Mouse (Mus musculus) G1E (cell line): ENCODE data around the gene Tusc2. TPM values are rescaled to one million over a fixed set of nuclear protein-coding genes. Genes with fewer than 3 reads are reported as not detected.

Experiments used
- ATAC-seq: 2 replicates; pipeline ENCODE4 v1.8.0; 2016; ENCODE audit warnings: mild to moderate bottlenecking; ENCODE audit not compliant: insufficient number of reproducible peaks, poor library complexity, low FRiP score, severe bottlenecking; ENCODE audit errors: extremely low read depth
- DNase-seq: peaks from one replicate; pipeline ENCODE4 v3.0.0; 2012; ENCODE audit warnings: low spot score
- H3K27me3 ChIP-seq: 2 replicates; pipeline ENCODE4 v1.6.1; 2012; ENCODE audit warnings: mild to moderate bottlenecking, low read length, inconsistent platforms; ENCODE audit not compliant: insufficient read depth
- H3K36me3 ChIP-seq: replicated peaks from 2 replicates; pipeline ENCODE3; 2012; ENCODE audit warnings: mild to moderate bottlenecking, inconsistent platforms
- H3K4me1 ChIP-seq: 2 replicates; pipeline ENCODE4 v1.6.1; 2012; ENCODE audit warnings: low read depth, low read length, inconsistent platforms, mixed read lengths; ENCODE audit not compliant: insufficient read depth
- H3K4me3 ChIP-seq: 2 replicates; pipeline ENCODE4 v1.5.1; 2012; ENCODE audit warnings: low read depth, mild to moderate bottlenecking, inconsistent platforms, low read length, moderate library complexity, mixed read lengths
- H3K9me3 ChIP-seq: replicated peaks from 2 replicates; pipeline ENCODE4 v1.6.1; 2012; ENCODE audit warnings: inconsistent platforms
- CTCF ChIP-seq: IDR thresholded peaks from 2 replicates; pipeline ENCODE4 v1.5.1; 2012; ENCODE audit warnings: low read depth, low read length, inconsistent platforms, mixed read lengths
- GATA1 ChIP-seq: IDR thresholded peaks from 2 replicates; pipeline ENCODE4 v1.6.1; 2012; ENCODE audit warnings: borderline replicate concordance, low read length, inconsistent platforms, mixed read lengths
- GATA2 ChIP-seq: IDR thresholded peaks from 2 replicates; pipeline ENCODE4 v1.6.1; 2012; ENCODE audit warnings: low read depth, low read length, inconsistent platforms, borderline replicate concordance
- POLR2AphosphoS5 ChIP-seq: IDR thresholded peaks from 2 replicates; pipeline ENCODE4 v1.6.1; 2012; ENCODE audit warnings: low read depth, low read length, inconsistent platforms; ENCODE audit not compliant: insufficient replicate concordance
- TAL1 ChIP-seq: conservative IDR thresholded peaks from 2 replicates; pipeline ENCODE4 v1.6.1; 2012; ENCODE audit warnings: low read depth, low read length, inconsistent platforms, mixed read lengths
- polyA plus RNA-seq: library from polyadenylated mRNA; stranded (reverse); fragments of >175 nt; gene quantifications from 2 replicates; pipeline ENCODE4 v1.2.3, GENCODE M21; 2012
- total RNA-seq, 2 experiments: library from RNA; stranded (forward) in 1 of 2; stranded (reverse) in 1 of 2; fragments of 200-1000 nt in 1 of 2; fragments of >200 nt in 1 of 2; fragmentation: Nextera tagmentation in 1 of 2; gene quantifications; 2 replicates each; pipeline ENCODE4 v1.2.3; 2014 to 2017

Gene Tusc2
- total and polyA plus RNA-seq, 3 experiments, result 16.0 to 33.1 (median 24.4) TPM

GRCm38 (mm10) chr9:107607653-107608245 lies 44.7 kb downstream of the Tusc2 start:
- Histone ChIP-seq H3K9me3 (no peaks in the 10 kb centered on the region), H3K27me3 (peaks cover 58% of the 10 kb centered on the region), H3K4me3 (no peak overlapping the region), H3K4me1 (peaks cover 64% of the 10 kb centered on the region), H3K36me3 (no peaks in the 10 kb centered on the region)
- DNase-seq (no peak), ATAC-seq (no peak)
- TF ChIP-seq CTCF (no peak), TAL1 (no peak)

- TF ChIP-seq GATA1, result no peak
- TF ChIP-seq GATA2, result no peak
- no peak for TF ChIP-seq TAL1
- no peak for TF ChIP-seq POLR2AphosphoS5
- no peak for TF ChIP-seq CTCF
- Histone ChIP-seq H3K9me3 (no peaks in the 10 kb centered on the region), H3K27me3 (peaks cover 48% of the 10 kb centered on the region), H3K4me3 (no peak within 1 kb of the TSS), H3K4me1 (peaks cover 66% of the 10 kb centered on the region), H3K36me3 (peaks cover 4% of the 10 kb centered on the region)
- ATAC-seq (no peak), DNase-seq (no peak)
These were observed 45.8 kb downstream of the Tusc2 start, which contains the start of gene Sema3b for GRCm38 (mm10) chr9:107608741-107609432. TSS of gene Sema3b (minus strand) at chr9:107609229.

- H3K9me3 ChIP-seq, result no peaks in the 10 kb centered on the region
- peaks cover 9% of the 10 kb centered on the region for H3K36me3 ChIP-seq
- H3K4me3 ChIP-seq, result no peak overlapping the region
- H3K4me1 ChIP-seq, result peaks cover 66% of the 10 kb centered on the region
- DNase-seq (no peak), ATAC-seq (no peak)
- no peak for TF ChIP-seq TAL1
- TF ChIP-seq POLR2AphosphoS5, result no peak
- no peak for TF ChIP-seq GATA1
- no peak for TF ChIP-seq GATA2
- no peak for TF ChIP-seq CTCF
- H3K27me3 ChIP-seq, result peaks cover 43% of the 10 kb centered on the region
These were observed 46.4 kb downstream of the Tusc2 start for GRCm38 (mm10) chr9:107609433-107609830.

GRCm38 (mm10) chr9:107611456-107612190 lies 48.6 kb downstream of the Tusc2 start:
- H3K4me3 ChIP-seq, result peak overlapping the region; percentile 68; the same call in 1 of the 2 replicates
- H3K9me3 ChIP-seq, result no peaks in the 10 kb centered on the region
- TF ChIP-seq TAL1 (no peak), POLR2AphosphoS5 (no peak), CTCF (no peak), GATA1 (no peak), GATA2 (no peak)
- no peak for ATAC-seq
- H3K4me1 ChIP-seq, result peaks cover 51% of the 10 kb centered on the region
- DNase-seq, result no peak
- H3K27me3 ChIP-seq, result peaks cover 23% of the 10 kb centered on the region
- H3K36me3 ChIP-seq, result peaks cover 31% of the 10 kb centered on the region

GRCm38 (mm10) chr9:107612191-107612944 lies 49.3 kb downstream of the Tusc2 start:
- Histone ChIP-seq H3K36me3 (peaks cover 37% of the 10 kb centered on the region), H3K9me3 (no peaks in the 10 kb centered on the region), H3K4me3 (peak overlapping the region; percentile 68), H3K27me3 (peaks cover 17% of the 10 kb centered on the region), H3K4me1 (peaks cover 44% of the 10 kb centered on the region)
- TF ChIP-seq GATA2 (no peak), CTCF (peak; percentile 90)
- ATAC-seq (peak; percentile 82), DNase-seq (peak; percentile 99)
